Mouse (Mus musculus): ENCODE results near the gene Kcnn4.

GRCm38 (mm10) chr7:24402851-24403250, 32.8 kb downstream of the Kcnn4 start:
- TF ChIP-seq POLR2A (IDR thresholded peaks at IDR 0.05; ENCODE audit: borderline replicate concordance, control insufficient read depth, low read depth, low read length): no peak
- TF ChIP-seq CTCF (IDR thresholded peaks at IDR 0.05; ENCODE audit: control insufficient read depth, insufficient read depth, low read length): peak; percentile 55

All from bone marrow, adult 2 months (tissue).